Mouse (Mus musculus): ENCODE results near the gene Trip11. TPM values are rescaled to one million over a fixed set of nuclear protein-coding genes. Genes with fewer than 3 reads are reported as not detected.

Trip11 gene
- polyA plus RNA-seq, 1 experiment from 2014 or later: 40.2 TPM

DNA sequence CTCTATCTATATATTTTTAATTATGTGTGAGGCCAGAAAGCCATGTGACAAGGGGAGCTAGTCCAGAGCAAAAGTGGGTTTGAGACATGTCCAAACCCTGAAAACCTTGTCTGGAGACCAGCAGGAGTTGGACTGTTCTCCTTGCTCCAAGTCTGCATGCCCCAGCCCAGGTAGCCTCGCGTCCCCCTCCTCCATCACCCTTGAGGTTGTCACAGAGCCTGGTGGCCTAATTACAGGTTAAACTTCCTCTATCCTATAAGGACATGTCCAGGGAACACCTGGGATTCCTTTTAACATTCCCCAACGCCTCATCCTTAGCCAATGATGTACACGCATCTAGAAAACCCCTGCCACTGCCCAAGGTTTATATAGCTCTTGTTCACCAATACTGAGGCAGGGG is 89.9 kb downstream of the Trip11 start:
- Histone ChIP-seq H3K9ac (replicated peaks; ENCODE audit: low read depth, low read length) (no peak overlapping the region), H3K9me3 (ENCODE audit: control insufficient read depth, low read depth, low read length) (no peaks in the 10 kb centered on the region), H3K4me2 (replicated peaks; ENCODE audit: low read depth, low read length) (no peak overlapping the region), H3K27ac (ENCODE audit: low read length) (no peak overlapping the region), H3K4me1 (ENCODE audit: control insufficient read depth, insufficient read depth, low read length) (peaks cover 5% of the 10 kb centered on the region; the same call in 1 of the 2 replicates), H3K4me3 (ENCODE audit: low read depth, low read length) (no peak overlapping the region), H3K36me3 (ENCODE audit: control insufficient read depth, insufficient read depth, low read length) (no peaks in the 10 kb centered on the region), H3K27me3 (ENCODE audit: control insufficient read depth, insufficient read depth, low read length) (no peaks in the 10 kb centered on the region)
- no peak for ATAC-seq (ENCODE audit: insufficient number of reproducible peaks, insufficient read depth, low FRiP score, low read depth)
- 92% methylated on average over 4 of the region's 4 CpGs for WGBS

DNA sequence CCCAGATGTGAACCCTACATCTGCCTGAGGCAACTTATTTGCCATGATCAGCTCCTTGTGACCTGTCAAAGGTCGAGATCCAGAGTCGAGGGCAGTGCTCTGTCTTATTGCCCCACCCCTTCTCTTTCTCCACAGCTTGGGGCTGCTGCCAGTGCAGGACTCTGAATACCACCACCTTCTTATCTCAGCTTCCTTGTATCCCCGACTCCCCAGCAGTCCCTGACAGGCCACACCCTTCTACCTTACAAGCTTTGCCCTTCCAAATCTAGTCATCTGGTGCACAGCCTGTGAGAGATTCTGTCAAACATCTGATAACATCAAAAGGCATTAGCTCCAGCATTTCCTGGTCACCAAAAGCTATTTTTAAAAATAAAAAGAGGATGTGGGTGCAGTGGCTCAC is 91.5 kb downstream of the Trip11 start:
- no peak for ATAC-seq (ENCODE audit: insufficient number of reproducible peaks, insufficient read depth, low FRiP score, low read depth)
- Histone ChIP-seq H3K27ac (ENCODE audit: low read length) (no peak overlapping the region), H3K4me2 (replicated peaks; ENCODE audit: low read depth, low read length) (no peak overlapping the region), H3K9me3 (ENCODE audit: control insufficient read depth, low read depth, low read length) (no peaks in the 10 kb centered on the region), H3K27me3 (ENCODE audit: control insufficient read depth, insufficient read depth, low read length) (no peaks in the 10 kb centered on the region), H3K4me1 (ENCODE audit: control insufficient read depth, insufficient read depth, low read length) (peaks cover 5% of the 10 kb centered on the region; the same call in 1 of the 2 replicates), H3K36me3 (ENCODE audit: control insufficient read depth, insufficient read depth, low read length) (no peaks in the 10 kb centered on the region), H3K9ac (replicated peaks; ENCODE audit: low read depth, low read length) (no peak overlapping the region), H3K4me3 (ENCODE audit: low read depth, low read length) (no peak overlapping the region)
- 19% methylated on average over 3 of the region's 3 CpGs for WGBS

DNA sequence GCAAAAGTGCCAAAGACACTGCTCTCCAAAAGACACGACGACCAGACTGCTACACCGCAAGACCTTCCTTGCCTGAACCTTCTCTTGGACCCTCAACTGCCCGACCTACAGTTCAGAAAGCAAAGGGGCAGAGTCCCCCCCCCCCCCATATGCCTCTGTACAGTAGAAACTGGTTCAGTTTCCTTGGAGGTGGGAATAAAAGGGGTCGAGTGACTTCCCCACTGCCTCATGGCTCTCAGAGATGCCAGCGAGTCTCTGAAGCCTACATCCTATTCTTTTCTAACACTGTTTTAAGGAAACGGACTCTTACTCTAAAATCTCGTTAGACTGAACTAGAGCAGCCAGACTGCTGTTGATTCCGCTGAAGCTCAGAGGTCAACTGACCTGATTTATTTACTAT is 93.5 kb downstream of the Trip11 start:
- Histone ChIP-seq H3K9me3 (ENCODE audit: control insufficient read depth, low read depth, low read length) (no peaks in the 10 kb centered on the region), H3K9ac (replicated peaks; ENCODE audit: low read depth, low read length) (peak overlapping the region; percentile 15; the same call in 1 of the 2 replicates), H3K36me3 (ENCODE audit: control insufficient read depth, insufficient read depth, low read length) (no peaks in the 10 kb centered on the region), H3K4me2 (replicated peaks; ENCODE audit: low read depth, low read length) (peak overlapping the region; percentile 94), H3K27me3 (ENCODE audit: control insufficient read depth, insufficient read depth, low read length) (no peaks in the 10 kb centered on the region), H3K4me1 (ENCODE audit: control insufficient read depth, insufficient read depth, low read length) (peaks cover 5% of the 10 kb centered on the region; the same call in 1 of the 2 replicates), H3K27ac (ENCODE audit: low read length) (no peak overlapping the region), H3K4me3 (ENCODE audit: low read depth, low read length) (peak overlapping the region; percentile 44)
- no peak for ATAC-seq (ENCODE audit: insufficient number of reproducible peaks, insufficient read depth, low FRiP score, low read depth)
- 42% methylated on average over 9 of the region's 9 CpGs for WGBS

DNA sequence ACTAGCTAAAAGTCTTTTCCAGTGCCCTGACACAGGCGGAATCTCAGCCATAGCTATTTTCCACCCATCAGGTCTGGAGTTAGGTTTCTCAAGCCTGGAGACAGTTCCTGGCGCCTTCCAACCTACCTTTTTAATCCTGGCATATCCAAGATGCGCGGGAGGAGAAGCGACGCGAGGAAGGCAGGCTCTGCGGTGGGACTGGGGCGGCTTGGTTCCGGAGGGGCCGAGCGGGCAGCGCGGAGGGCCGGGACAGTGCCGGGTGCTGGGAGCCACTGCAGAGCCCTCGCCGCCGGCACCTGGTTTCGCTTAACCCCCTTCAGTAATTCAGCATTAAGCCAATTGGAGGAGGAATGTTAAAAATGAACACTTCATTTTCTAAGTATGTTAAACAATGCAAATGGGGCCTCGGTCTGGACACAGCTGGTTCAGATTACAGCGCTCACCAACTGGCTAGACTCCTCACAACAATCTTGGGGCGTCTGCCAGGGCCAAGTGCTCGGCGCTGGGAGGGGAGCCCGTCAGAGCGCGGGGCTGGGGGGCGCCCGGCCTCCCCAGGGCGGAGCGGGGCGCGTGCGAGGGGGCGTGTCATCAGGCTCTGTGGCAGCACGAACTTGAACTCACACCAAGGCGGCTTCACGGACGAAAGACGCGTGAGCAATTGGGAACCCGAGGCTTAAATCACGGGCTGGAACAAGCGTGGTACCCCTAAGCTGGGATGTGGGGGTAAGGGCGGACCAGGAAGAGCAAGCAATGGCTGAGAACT is 94.3 kb downstream of the Trip11 start, which contains the start of gene Fbln5:
Gene Fbln5, minus strand, starts transcription at position 448 of the 763 bp plus-strand sequence.
- H3K27me3 ChIP-seq (ENCODE audit: control insufficient read depth, insufficient read depth, low read length): no peaks in the 10 kb centered on the region
- peak within 1 kb of the TSS; percentile 15; the same call in 1 of the 2 replicates for H3K9ac ChIP-seq (replicated peaks; ENCODE audit: low read depth, low read length)
- peak within 1 kb of the TSS; percentile 80 for H3K27ac ChIP-seq (ENCODE audit: low read length)
- no peaks in the 10 kb centered on the region for H3K9me3 ChIP-seq (ENCODE audit: control insufficient read depth, low read depth, low read length)
- peaks cover 5% of the 10 kb centered on the region; the same call in 1 of the 2 replicates for H3K4me1 ChIP-seq (ENCODE audit: control insufficient read depth, insufficient read depth, low read length)
- peak within 1 kb of the TSS; percentile 94 for H3K4me2 ChIP-seq (replicated peaks; ENCODE audit: low read depth, low read length)
- WGBS: under 1% methylated on average over 46 of the region's 46 CpGs
- peak within 1 kb of the TSS; percentile 44 for H3K4me3 ChIP-seq (ENCODE audit: low read depth, low read length)
- ATAC-seq (ENCODE audit: insufficient number of reproducible peaks, insufficient read depth, low FRiP score, low read depth): peak; percentile 84
- H3K36me3 ChIP-seq (ENCODE audit: control insufficient read depth, insufficient read depth, low read length): no peaks in the 10 kb centered on the region

DNA sequence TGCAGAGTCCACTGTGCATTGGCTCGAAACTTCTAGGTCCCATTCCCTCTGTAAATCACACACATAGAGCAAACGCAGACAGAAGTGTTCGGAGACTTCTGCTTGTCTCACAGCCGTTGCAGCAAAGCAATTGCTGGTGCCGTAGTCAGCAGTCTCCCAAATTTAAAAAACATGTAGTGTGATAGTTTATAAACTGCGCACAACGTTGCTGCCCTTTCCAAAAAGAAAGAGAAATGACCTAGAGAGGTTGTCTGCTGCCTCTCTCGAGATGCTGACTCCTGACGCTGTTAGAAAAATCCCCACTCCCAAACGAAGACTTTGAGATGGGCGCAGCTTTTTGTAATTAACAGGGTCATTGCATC is 94.8 kb downstream of the Trip11 start:
- H3K4me1 ChIP-seq (ENCODE audit: control insufficient read depth, insufficient read depth, low read length): peaks cover 5% of the 10 kb centered on the region; the same call in 1 of the 2 replicates
- H3K27ac ChIP-seq (ENCODE audit: low read length): peak overlapping the region; percentile 80
- no peaks in the 10 kb centered on the region for H3K36me3 ChIP-seq (ENCODE audit: control insufficient read depth, insufficient read depth, low read length)
- H3K4me3 ChIP-seq (ENCODE audit: low read depth, low read length): peak overlapping the region; percentile 44
- 16% methylated on average over 11 of the region's 11 CpGs for WGBS
- no peak for ATAC-seq (ENCODE audit: insufficient number of reproducible peaks, insufficient read depth, low FRiP score, low read depth)
- H3K4me2 ChIP-seq (replicated peaks; ENCODE audit: low read depth, low read length): peak overlapping the region; percentile 94
- H3K27me3 ChIP-seq (ENCODE audit: control insufficient read depth, insufficient read depth, low read length): no peaks in the 10 kb centered on the region
- no peaks in the 10 kb centered on the region for H3K9me3 ChIP-seq (ENCODE audit: control insufficient read depth, low read depth, low read length)
- peak overlapping the region; percentile 15; the same call in 1 of the 2 replicates for H3K9ac ChIP-seq (replicated peaks; ENCODE audit: low read depth, low read length)

DNA sequence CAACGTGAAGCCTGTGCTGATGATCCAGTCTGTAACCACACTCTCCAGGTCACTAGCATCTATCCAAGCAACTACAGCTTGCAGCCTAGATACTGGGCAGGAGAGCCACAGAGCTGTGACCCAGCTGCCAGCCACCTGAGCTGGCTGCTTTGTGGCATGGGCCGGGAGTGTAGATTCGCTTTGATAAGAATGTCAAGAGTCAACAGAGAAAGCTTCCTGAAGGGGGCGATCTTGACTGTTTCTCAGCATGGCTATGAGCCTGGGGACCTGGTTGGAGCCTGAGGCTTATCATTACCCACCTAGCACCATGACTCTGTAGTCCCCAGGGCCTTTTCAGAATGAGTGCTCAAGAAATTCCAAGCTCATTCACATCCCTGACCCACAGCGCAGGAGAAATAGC is 96.3 kb downstream of the Trip11 start:
- no peak for ATAC-seq (ENCODE audit: insufficient number of reproducible peaks, insufficient read depth, low FRiP score, low read depth)
- H3K27me3 ChIP-seq (ENCODE audit: control insufficient read depth, insufficient read depth, low read length): no peaks in the 10 kb centered on the region
- no peaks in the 10 kb centered on the region for H3K9me3 ChIP-seq (ENCODE audit: control insufficient read depth, low read depth, low read length)
- H3K9ac ChIP-seq (replicated peaks; ENCODE audit: low read depth, low read length): no peak overlapping the region
- H3K27ac ChIP-seq (ENCODE audit: low read length): no peak overlapping the region; the same call in 1 of the 2 replicates
- WGBS: 54% methylated on average over 5 of the region's 5 CpGs
- no peak overlapping the region; the same call in 1 of the 2 replicates for H3K4me2 ChIP-seq (replicated peaks; ENCODE audit: low read depth, low read length)
- no peak overlapping the region for H3K4me3 ChIP-seq (ENCODE audit: low read depth, low read length)
- H3K36me3 ChIP-seq (ENCODE audit: control insufficient read depth, insufficient read depth, low read length): no peaks in the 10 kb centered on the region
- peaks cover 5% of the 10 kb centered on the region; the same call in 1 of the 2 replicates for H3K4me1 ChIP-seq (ENCODE audit: control insufficient read depth, insufficient read depth, low read length)

GRCm38 (mm10) chr12:101815796-101816195 is 97.3 kb downstream of the Trip11 start:
- no peaks in the 10 kb centered on the region for H3K36me3 ChIP-seq (ENCODE audit: control insufficient read depth, insufficient read depth, low read length)
- H3K4me1 ChIP-seq (ENCODE audit: control insufficient read depth, insufficient read depth, low read length): peaks cover 5% of the 10 kb centered on the region; the same call in 1 of the 2 replicates
- H3K9me3 ChIP-seq (ENCODE audit: control insufficient read depth, low read depth, low read length): no peaks in the 10 kb centered on the region
- H3K27ac ChIP-seq (ENCODE audit: low read length): no peak overlapping the region
- WGBS: 85% methylated on average over 6 of the region's 6 CpGs
- H3K9ac ChIP-seq (replicated peaks; ENCODE audit: low read depth, low read length): no peak overlapping the region
- H3K4me3 ChIP-seq (ENCODE audit: low read depth, low read length): no peak overlapping the region
- no peak for ATAC-seq (ENCODE audit: insufficient number of reproducible peaks, insufficient read depth, low FRiP score, low read depth)
- no peaks in the 10 kb centered on the region for H3K27me3 ChIP-seq (ENCODE audit: control insufficient read depth, insufficient read depth, low read length)
- no peak overlapping the region for H3K4me2 ChIP-seq (replicated peaks; ENCODE audit: low read depth, low read length)

DNA sequence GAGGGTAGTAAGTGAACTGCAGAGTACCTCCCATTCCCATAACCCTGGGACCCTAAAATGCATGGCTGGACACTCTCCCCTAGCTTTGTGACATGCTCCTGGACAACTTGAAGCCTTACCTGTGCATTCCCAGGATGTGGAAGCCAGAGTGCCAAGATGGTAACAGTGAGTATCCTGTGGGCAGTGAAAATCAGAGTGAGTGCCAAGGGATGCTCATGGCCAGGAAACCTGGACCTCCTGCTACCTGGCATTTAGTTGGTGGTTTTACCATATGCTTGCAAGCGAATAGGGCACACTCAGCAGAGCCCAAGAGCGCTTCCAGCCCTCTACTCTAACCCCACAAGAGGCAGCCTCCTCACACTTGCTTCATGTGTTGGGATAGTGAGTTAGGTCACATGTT is 98.6 kb downstream of the Trip11 start:
- Histone ChIP-seq H3K9me3 (ENCODE audit: control insufficient read depth, low read depth, low read length) (no peaks in the 10 kb centered on the region), H3K27ac (ENCODE audit: low read length) (no peak overlapping the region), H3K27me3 (ENCODE audit: control insufficient read depth, insufficient read depth, low read length) (no peaks in the 10 kb centered on the region), H3K4me1 (ENCODE audit: control insufficient read depth, insufficient read depth, low read length) (peaks cover 3% of the 10 kb centered on the region; the same call in 1 of the 2 replicates), H3K9ac (replicated peaks; ENCODE audit: low read depth, low read length) (no peak overlapping the region), H3K4me2 (replicated peaks; ENCODE audit: low read depth, low read length) (no peak overlapping the region), H3K36me3 (ENCODE audit: control insufficient read depth, insufficient read depth, low read length) (no peaks in the 10 kb centered on the region), H3K4me3 (ENCODE audit: low read depth, low read length) (no peak overlapping the region)
- 89% methylated on average over 2 of the region's 2 CpGs for WGBS
- no peak for ATAC-seq (ENCODE audit: insufficient number of reproducible peaks, insufficient read depth, low FRiP score, low read depth)
